Comparison of ENCODE assay signal across 10 mouse cellular contexts in the genomic region with DNA sequence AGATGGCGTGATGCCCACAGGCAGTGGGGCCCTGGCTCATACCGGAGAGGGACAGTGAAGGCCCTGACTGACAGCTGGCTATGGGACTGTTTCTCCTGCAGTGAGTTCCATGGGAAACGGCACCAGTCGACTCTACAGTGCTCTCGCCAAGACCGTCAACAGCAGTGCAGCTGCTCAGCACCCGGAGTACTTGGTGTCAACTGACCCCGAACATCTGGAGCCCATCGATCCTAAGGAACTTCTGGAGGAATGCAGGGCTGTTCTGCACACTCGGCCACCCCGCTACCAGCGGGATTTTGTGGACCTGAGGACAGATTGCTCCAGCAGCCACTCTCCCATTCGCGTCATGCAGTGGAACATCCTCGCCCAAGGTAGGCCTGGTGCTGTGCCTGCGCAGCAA. TPM values are rescaled to one million over a fixed set of nuclear protein-coding genes. Genes with fewer than 3 reads are reported as not detected.
DNase-seq lines count a peak whose midpoint lies in the region; ATAC-seq and TF ChIP-seq lines count a peak whose summit lies in the region.
"Had no signal": no experiment of that assay in that cellular context is flagged by ENCODE, and none has a peak within 500 bp of the region (broad histone marks: within the 10 kb centered on the region; RNA-seq: fewer than 3 reads in every experiment).

No protein-coding gene starts in this region.

- WGBS in neural tube, embryonic 11.5 days = 78% methylated on average over 16 of the region's 16 CpGs
- WGBS in neural tube, embryonic 15.5 days = 93% methylated on average over 16 of the region's 16 CpGs
- 90% methylated on average over 16 of the region's 16 CpGs for WGBS in liver, postnatal 0 days (ENCODE audit: insufficient replicate concordance)

- H3K4me1 ChIP-seq in neural tube, embryonic 11.5 days (ENCODE audit: control insufficient read depth, insufficient read depth, low read length) = no peaks in the 10 kb centered on the region
- H3K4me1 ChIP-seq in neural tube, embryonic 15.5 days = no peaks in the 10 kb centered on the region
- no peaks in the 10 kb centered on the region for H3K4me1 ChIP-seq in liver, postnatal 0 days (ENCODE audit: insufficient read depth)
- H3K4me1 ChIP-seq: midbrain, embryonic 12.5 days had no signal

- H3K27me3 ChIP-seq in neural tube, embryonic 11.5 days (ENCODE audit: control insufficient read depth, insufficient read depth, low read length) = no peaks in the 10 kb centered on the region
- no peaks in the 10 kb centered on the region for H3K27me3 ChIP-seq in neural tube, embryonic 15.5 days (replicated peaks)
- no peaks in the 10 kb centered on the region for H3K27me3 ChIP-seq in liver, postnatal 0 days (ENCODE audit: insufficient read depth, low read length)
- H3K27me3 ChIP-seq: midbrain, embryonic 12.5 days had no signal

- H3K36me3 ChIP-seq in neural tube, embryonic 11.5 days (ENCODE audit: control insufficient read depth, insufficient read depth, low read length) = no peaks in the 10 kb centered on the region; the same call in 1 of the 2 replicates
- peaks cover 43% of the 10 kb centered on the region for H3K36me3 ChIP-seq in neural tube, embryonic 15.5 days
- H3K36me3 ChIP-seq in liver, postnatal 0 days (replicated peaks; ENCODE audit: insufficient read depth, low read length) = peaks cover 62% of the 10 kb centered on the region

- no peak for TF ChIP-seq EP300 in liver, postnatal 0 days (IDR thresholded peaks at IDR 0.05; ENCODE audit: low read depth)

- H3K4me2 ChIP-seq in neural tube, embryonic 11.5 days (ENCODE audit: low read depth) = no peak overlapping the region
- no peak overlapping the region for H3K4me2 ChIP-seq in neural tube, embryonic 15.5 days
- H3K4me2 ChIP-seq in liver, postnatal 0 days (ENCODE audit: low read depth, low read length) = no peak overlapping the region
- H3K4me2 ChIP-seq: midbrain, embryonic 12.5 days had no signal

- H3K4me3 ChIP-seq in neural tube, embryonic 11.5 days (ENCODE audit: low read depth, low read length) = no peak overlapping the region
- no peak overlapping the region for H3K4me3 ChIP-seq in neural tube, embryonic 15.5 days (replicated peaks)
- H3K4me3 ChIP-seq in liver, postnatal 0 days (ENCODE audit: low read depth, low read length) = no peak overlapping the region
- H3K4me3 ChIP-seq: midbrain, embryonic 12.5 days had no signal

- no peak for ATAC-seq in neural tube, embryonic 11.5 days (ENCODE audit: insufficient read depth, low FRiP score, low TSS enrichment)
- no peak for ATAC-seq in neural tube, embryonic 15.5 days (ENCODE audit: low FRiP score)
- ATAC-seq in liver, postnatal 0 days = peak; percentile 29; the same call in 1 of the 2 replicates
- ATAC-seq in frontal cortex, adult (ENCODE audit: low TSS enrichment) = no peak

- peak; percentile 57 for DNase-seq in gastrocnemius, postnatal 14 days
- no peak for DNase-seq in gastrocnemius, adult 8-10 months (ENCODE audit: low spot score in 2 of 2)
- DNase-seq in neural tube, embryonic 11.5 days (ENCODE audit: low spot score) = peak; percentile 26
- no peak for DNase-seq in liver, postnatal 0 days
- DNase-seq in adrenal gland, postnatal 36 days = no peak
- no peak for DNase-seq in urinary bladder, postnatal 36 days (ENCODE audit: low spot score in 2 of 2)
- DNase-seq: layer of hippocampus, adult 9-11 months had no signal

- no peak overlapping the region for H3K27ac ChIP-seq in neural tube, embryonic 11.5 days (ENCODE audit: low read depth, low read length)
- no peak overlapping the region for H3K27ac ChIP-seq in neural tube, embryonic 15.5 days (replicated peaks)
- no peak overlapping the region for H3K27ac ChIP-seq in liver, postnatal 0 days (ENCODE audit: low read depth)
- H3K27ac ChIP-seq: midbrain, embryonic 12.5 days had no signal

- no peak for TF ChIP-seq CTCF in liver, postnatal 0 days (IDR thresholded peaks at IDR 0.05; ENCODE audit: low read depth)

- H3K9ac ChIP-seq in neural tube, embryonic 11.5 days (ENCODE audit: low read length) = no peak overlapping the region
- H3K9ac ChIP-seq in neural tube, embryonic 15.5 days (replicated peaks) = no peak overlapping the region
- no peak overlapping the region for H3K9ac ChIP-seq in liver, postnatal 0 days (replicated peaks)
- H3K9ac ChIP-seq: midbrain, embryonic 12.5 days had no signal

- intact Hi-C loops in gastrocnemius, postnatal 14 days (cut with DNase I; ENCODE audit: low total_unique reads) = no loop called here

- H3K9me3 ChIP-seq in neural tube, embryonic 11.5 days (ENCODE audit: control insufficient read depth, low read length) = no peaks in the 10 kb centered on the region
- no peaks in the 10 kb centered on the region for H3K9me3 ChIP-seq in neural tube, embryonic 15.5 days (replicated peaks)
- H3K9me3 ChIP-seq in liver, postnatal 0 days (ENCODE audit: low read length) = no peaks in the 10 kb centered on the region
- H3K9me3 ChIP-seq: midbrain, embryonic 12.5 days had no signal

RNA-seq across cellular contexts. Expression of a gene that starts 23.5 kb away (rescaled TPM):
- total RNA-seq in gastrocnemius, postnatal 14 days (2021) = 10 to 100 TPM; 17.0 to 35.4 TPM
- 10 to 100 TPM; 15.7 to 26.0 (median 19.1) TPM for total RNA-seq in gastrocnemius, adult 8-10 months (2022)
- 15.1 TPM in 2 replicates for polyA plus RNA-seq in neural tube, embryonic 11.5 days (2014; fragmentation: Nextera tagmentation; extraction: Ambion mirVana)
- 32.0 and 35.6 TPM in 2 replicates for polyA plus RNA-seq in neural tube, embryonic 15.5 days (2015; fragmentation: Nextera tagmentation; extraction: Ambion mirVana)
- polyA plus RNA-seq in liver, postnatal 0 days (2015; fragmentation: Nextera tagmentation; extraction: Ambion mirVana) = 8.5 and 11.4 TPM in 2 replicates
- 10 to 100 TPM; 18.4 to 31.1 TPM for total RNA-seq in adrenal gland, postnatal 36 days (2021)

Comparison
In these comparisons a context has a peak if more than half of its experiments do, and no peak if none do; other contexts are left out.
1. DNase-seq: peak in gastrocnemius, postnatal 14 days (single experiment) and neural tube, embryonic 11.5 days (single experiment); none in gastrocnemius, adult 8-10 months (0 of 2), liver, postnatal 0 days (single experiment), adrenal gland, postnatal 36 days (0 of 2) and urinary bladder, postnatal 36 days (0 of 2).